Mouse (Mus musculus) liver, embryonic 11.5 days (tissue): ENCODE measurements at regions not wholly inside any gene's neighbourhood (a gene's known extent, or its start where the extent isn't known, plus 50 kb on each side); places are given as distances from the start of the nearest gene placed in this dataset.

Experiments
- ATAC-seq: fragments of 200-750 bp; cut with Nextera tagmentation; replicated peaks from 2 replicates; pipeline ENCODE4 v1.8.0; 2017; ENCODE audit warnings: moderate number of reproducible peaks, mild to moderate bottlenecking, moderate TSS enrichment, moderate library complexity; ENCODE audit not compliant: low FRiP score
- DNase-seq: peaks from one replicate; pipeline ENCODE4 v3.0.0-alpha.2; 2017; ENCODE audit warnings: low spot score
- H3K27ac ChIP-seq: fragments of 300-500 bp; sonication (generic); 2 replicates; pipeline ENCODE4 v1.5.1; 2014; ENCODE audit warnings: mild to moderate bottlenecking, low read depth, low read length, control low read depth
- H3K27me3 ChIP-seq: fragments of 300-500 bp; sonication (generic); replicated peaks from 2 replicates; pipeline ENCODE4 v1.6.1; 2014; ENCODE audit warnings: low read length, mixed read lengths; ENCODE audit not compliant: control insufficient read depth, insufficient read depth
- H3K36me3 ChIP-seq: fragments of 300-500 bp; sonication (generic); 2 replicates; pipeline ENCODE4 v1.6.1; 2014; ENCODE audit warnings: mild to moderate bottlenecking, low read length, moderate library complexity, mixed read lengths; ENCODE audit not compliant: control insufficient read depth, insufficient read depth
- H3K4me1 ChIP-seq: fragments of 300-500 bp; sonication (generic); replicated peaks from 2 replicates; pipeline ENCODE4 v1.6.1; 2014; ENCODE audit warnings: low read length, mixed read lengths; ENCODE audit not compliant: control insufficient read depth, insufficient read depth
- H3K4me2 ChIP-seq: fragments of 300-500 bp; sonication (generic); 2 replicates; pipeline ENCODE4 v1.6.1; 2014; ENCODE audit warnings: mild to moderate bottlenecking, control low read depth, moderate library complexity
- H3K4me3 ChIP-seq: fragments of 300-500 bp; sonication (generic); 2 replicates; pipeline ENCODE4 v1.5.1; 2014; ENCODE audit warnings: low read depth, low read length, control low read depth
- H3K9ac ChIP-seq: fragments of 300-500 bp; sonication (generic); 2 replicates; pipeline ENCODE4 v1.6.1; 2014; ENCODE audit warnings: low read depth, low read length, control low read depth
- H3K9me3 ChIP-seq: fragments of 300-500 bp; sonication (generic); 2 replicates; pipeline ENCODE4 v1.6.1; 2016; ENCODE audit warnings: low read length, inconsistent platforms, mixed read lengths; ENCODE audit not compliant: control insufficient read depth
- WGBS: fragments of 180-500 bp; shearing (Covaris S2); extraction: QIAGEN DNeasy Blood & Tissue Kit; methylation state at CpG from one replicate; pipeline ENCODE4 v1.1.7; 2014; 5-methylcytosine and 5-hydroxymethylcytosine counted together

DNA sequence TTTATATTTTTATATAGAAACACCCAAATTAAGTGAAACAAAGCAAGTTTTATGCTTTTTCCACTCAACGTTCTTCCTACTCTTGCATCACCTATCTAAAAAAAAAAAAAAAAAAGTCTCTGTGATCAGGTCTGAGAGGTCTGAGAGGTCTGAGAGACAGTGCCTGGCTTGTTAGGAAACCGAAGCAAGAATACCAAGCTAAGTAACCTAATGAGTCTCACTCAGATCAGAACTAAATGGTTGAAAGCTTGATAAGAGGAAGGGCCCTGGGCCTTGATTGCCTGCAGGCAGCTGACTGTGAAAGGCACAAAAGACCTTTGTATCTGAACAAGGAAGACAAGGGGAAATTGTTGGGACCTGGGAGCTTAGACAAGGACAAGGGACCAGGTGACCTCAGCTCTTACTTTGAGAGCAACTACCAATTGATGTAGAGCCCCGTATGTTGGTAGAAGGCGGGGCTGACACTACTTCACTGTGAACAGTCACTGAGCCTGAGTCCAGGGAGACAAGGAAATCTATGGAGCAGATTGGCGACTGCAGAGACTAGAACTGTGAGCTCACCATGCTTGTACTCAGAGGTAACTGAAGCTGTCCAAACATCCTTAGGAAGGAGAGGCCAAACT, 362.8 kb upstream of the Lrrc3b start:
- Histone ChIP-seq H3K36me3 (no peaks in the 10 kb centered on the region), H3K27ac (no peak overlapping the region), H3K4me2 (no peak overlapping the region), H3K27me3 (no peaks in the 10 kb centered on the region), H3K4me3 (no peak overlapping the region), H3K9me3 (no peaks in the 10 kb centered on the region), H3K9ac (no peak overlapping the region), H3K4me1 (no peaks in the 10 kb centered on the region)
- ATAC-seq (no peak), DNase-seq (no peak)
- 70% methylated on average over 5 of the region's 5 CpGs for WGBS

DNA sequence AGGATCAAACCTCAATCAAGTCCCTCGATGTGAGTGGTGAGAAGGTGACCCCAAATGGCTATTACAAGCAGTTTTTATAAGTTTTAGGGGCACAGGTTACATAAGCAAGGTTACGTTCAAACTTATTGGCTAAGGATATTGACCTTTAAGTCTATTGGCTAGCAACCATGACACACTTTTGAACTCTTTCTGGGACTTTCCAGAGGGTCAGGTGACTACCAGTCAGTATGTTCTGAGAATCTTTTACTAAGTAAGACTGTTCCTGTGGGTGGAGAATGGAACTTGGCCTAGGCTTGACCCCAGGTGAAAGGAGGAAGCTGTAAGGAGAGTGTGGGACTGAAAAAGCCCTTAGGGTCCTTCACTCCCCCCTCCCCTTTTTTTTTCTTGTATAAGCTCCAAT, 370.3 kb upstream of the Lrrc3b start:
- no peak overlapping the region for H3K4me2 ChIP-seq
- no peak overlapping the region for H3K4me3 ChIP-seq
- no peak overlapping the region for H3K9ac ChIP-seq
- ATAC-seq (no peak), DNase-seq (no peak)
- H3K4me1 ChIP-seq = no peaks in the 10 kb centered on the region
- H3K27ac ChIP-seq = no peak overlapping the region
- WGBS = 65% methylated on average over 2 of the region's 2 CpGs
- H3K27me3 ChIP-seq = no peaks in the 10 kb centered on the region
- H3K9me3 ChIP-seq = no peaks in the 10 kb centered on the region
- no peaks in the 10 kb centered on the region for H3K36me3 ChIP-seq

DNA sequence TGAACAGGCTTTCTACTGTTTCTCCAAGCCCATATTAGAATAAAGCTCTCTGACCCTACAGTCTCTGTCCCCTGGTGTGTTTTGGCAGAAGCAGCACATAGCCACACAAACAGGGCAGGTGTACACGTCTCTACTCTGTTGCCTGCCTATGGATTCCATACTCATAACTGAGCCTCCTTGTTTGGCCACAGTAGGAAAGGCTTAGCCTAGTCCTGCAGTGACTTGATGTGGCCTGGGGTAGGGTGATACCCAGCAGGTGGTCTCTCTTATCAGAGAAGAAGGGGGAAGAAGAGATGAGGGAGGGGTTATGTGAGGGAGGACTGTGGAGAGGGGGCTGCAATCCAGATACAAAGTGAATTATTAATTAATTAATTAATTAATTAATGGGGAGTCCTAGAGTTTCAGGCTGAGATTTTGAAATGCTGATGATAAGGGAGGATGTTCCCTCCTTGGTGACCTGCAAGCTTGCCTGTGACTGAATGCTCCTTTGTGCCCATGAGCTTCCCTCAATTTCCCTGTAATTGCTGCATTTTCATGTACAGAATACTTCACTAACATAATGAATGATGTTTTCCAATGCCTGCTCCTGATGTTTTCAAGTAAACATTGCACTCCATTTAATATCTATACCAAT, 402.7 kb upstream of the Lrrc3b start:
- H3K4me1 ChIP-seq = no peaks in the 10 kb centered on the region
- H3K9me3 ChIP-seq = no peaks in the 10 kb centered on the region
- WGBS = 70% methylated on average over 1 of the region's 1 CpGs
- H3K4me2 ChIP-seq = no peak overlapping the region
- H3K27ac ChIP-seq = no peak overlapping the region
- ATAC-seq (no peak), DNase-seq (no peak)
- H3K36me3 ChIP-seq = no peaks in the 10 kb centered on the region
- H3K27me3 ChIP-seq = no peaks in the 10 kb centered on the region
- H3K4me3 ChIP-seq = no peak overlapping the region
- H3K9ac ChIP-seq = no peak overlapping the region

DNA sequence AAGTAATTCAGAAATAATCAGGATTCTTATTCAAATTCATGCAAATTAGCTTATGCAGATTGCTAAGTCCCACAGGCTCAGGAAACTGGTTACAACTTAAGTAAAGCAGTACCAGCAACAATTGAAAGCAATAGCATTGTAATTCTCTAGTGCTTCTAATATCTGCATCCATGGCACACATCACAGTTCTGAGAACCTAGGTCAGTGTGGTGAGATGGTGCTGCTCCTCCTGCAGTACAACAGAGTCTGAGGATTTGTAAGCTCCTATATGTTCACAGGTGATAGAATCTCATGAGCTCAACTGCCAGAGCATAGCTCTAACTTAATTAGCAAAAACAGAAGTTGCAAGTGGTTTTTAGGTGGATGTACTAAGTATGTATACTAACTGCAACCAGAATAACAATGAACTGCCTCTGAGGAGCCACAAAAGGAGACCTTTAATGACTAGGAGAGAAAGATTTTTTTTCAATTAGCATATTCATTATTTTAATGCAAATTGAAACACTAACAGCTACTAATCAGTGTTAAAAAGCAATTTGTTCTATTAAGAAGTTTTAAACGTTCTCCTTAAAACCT, 403.3 kb upstream of the Lrrc3b start:
- WGBS = 44% methylated on average over 1 of the region's 1 CpGs

DNA sequence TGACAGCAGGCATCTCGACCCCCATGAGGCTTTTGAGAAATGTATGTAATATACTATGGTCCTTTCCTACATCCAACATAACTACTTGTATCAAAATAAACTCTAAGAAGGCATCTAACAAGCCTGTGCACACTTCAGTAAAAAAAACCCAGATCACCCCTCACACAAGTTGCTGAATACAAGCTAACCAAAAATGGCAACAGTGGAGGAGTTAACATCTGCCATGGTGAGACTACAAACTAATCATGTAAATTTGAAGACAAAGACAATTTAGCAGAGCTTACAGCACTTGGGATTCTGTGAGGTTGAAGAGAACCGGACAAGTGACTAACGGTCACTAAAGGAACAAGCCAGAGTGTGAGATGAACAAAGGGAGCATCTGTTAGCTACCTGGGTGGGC, 380.6 kb upstream of the Ngly1 start:
- 70% methylated on average over 3 of the region's 3 CpGs for WGBS
- Histone ChIP-seq H3K27me3 (no peaks in the 10 kb centered on the region), H3K4me1 (no peaks in the 10 kb centered on the region)

More for the DNA sequence above, 403.3 kb upstream of the Lrrc3b start:
- no peaks in the 10 kb centered on the region for H3K27me3 ChIP-seq
- no peaks in the 10 kb centered on the region for H3K9me3 ChIP-seq
- no peak overlapping the region for H3K4me2 ChIP-seq
- no peaks in the 10 kb centered on the region for H3K36me3 ChIP-seq
- H3K4me3 ChIP-seq = no peak overlapping the region
- ATAC-seq = no peak
- no peak for DNase-seq
- H3K4me1 ChIP-seq = no peaks in the 10 kb centered on the region
- H3K9ac ChIP-seq = no peak overlapping the region
- H3K27ac ChIP-seq = no peak overlapping the region

DNA sequence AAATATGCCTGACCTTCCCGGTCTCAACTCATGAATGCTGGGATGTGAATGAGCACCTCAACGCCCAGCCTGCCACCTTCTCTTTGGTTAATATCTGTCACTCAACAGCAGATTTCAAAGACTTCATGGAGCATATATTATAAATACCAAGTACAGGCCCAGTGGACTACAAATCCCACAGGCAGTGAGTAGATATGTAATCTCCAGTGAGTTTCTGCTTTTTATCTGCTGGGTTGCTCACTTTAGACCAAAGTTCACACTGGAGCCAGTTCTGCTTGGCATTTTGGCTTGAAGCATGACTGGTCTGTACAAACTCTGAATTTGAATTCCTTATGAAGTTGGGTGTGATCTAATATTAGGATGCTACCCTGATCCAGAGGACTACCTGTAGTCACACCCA, 377.1 kb upstream of the Ngly1 start:
- no peaks in the 10 kb centered on the region for H3K4me1 ChIP-seq
- H3K4me3 ChIP-seq = no peak overlapping the region
- no peaks in the 10 kb centered on the region for H3K9me3 ChIP-seq
- no peaks in the 10 kb centered on the region for H3K36me3 ChIP-seq
- H3K9ac ChIP-seq = no peak overlapping the region
- 76% methylated on average over 2 of the region's 2 CpGs for WGBS
- no peaks in the 10 kb centered on the region for H3K27me3 ChIP-seq
- no peak for DNase-seq
- H3K27ac ChIP-seq = no peak overlapping the region
- H3K4me2 ChIP-seq = no peak overlapping the region
- ATAC-seq = no peak

More for the DNA sequence above, 380.6 kb upstream of the Ngly1 start:
- DNase-seq (no peak), ATAC-seq (no peak)
- H3K36me3 ChIP-seq = no peaks in the 10 kb centered on the region
- H3K4me2 ChIP-seq = no peak overlapping the region
- H3K27ac ChIP-seq = no peak overlapping the region
- H3K9ac ChIP-seq = no peak overlapping the region
- no peak overlapping the region for H3K4me3 ChIP-seq
- H3K9me3 ChIP-seq = no peaks in the 10 kb centered on the region

DNA sequence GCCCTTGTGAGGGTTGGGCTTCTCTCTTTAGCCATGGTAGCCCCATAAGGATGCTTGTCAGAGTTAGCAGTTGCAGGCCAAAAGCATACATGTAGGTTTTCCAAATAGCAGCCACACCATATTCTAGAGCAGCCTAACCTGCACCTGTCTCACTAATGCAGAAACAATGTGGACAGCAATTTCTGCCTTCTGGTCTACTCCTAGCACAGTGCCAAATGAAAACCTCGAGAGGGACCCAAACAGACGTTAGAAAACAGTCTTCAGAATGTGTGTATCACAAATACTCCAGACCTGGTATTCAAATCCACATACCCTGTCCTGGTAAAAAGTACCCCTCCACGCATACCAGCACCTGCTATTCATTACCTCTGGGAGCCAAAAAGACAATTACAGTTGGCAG, 368.9 kb upstream of the Ngly1 start:
- no peak overlapping the region for H3K4me3 ChIP-seq
- ATAC-seq (no peak), DNase-seq (no peak)
- WGBS = 71% methylated on average over 3 of the region's 3 CpGs
- no peaks in the 10 kb centered on the region for H3K4me1 ChIP-seq
- no peaks in the 10 kb centered on the region for H3K36me3 ChIP-seq
- no peaks in the 10 kb centered on the region for H3K9me3 ChIP-seq
- no peaks in the 10 kb centered on the region for H3K27me3 ChIP-seq
- H3K9ac ChIP-seq = no peak overlapping the region
- H3K4me2 ChIP-seq = no peak overlapping the region
- H3K27ac ChIP-seq = no peak overlapping the region

- no peak overlapping the region for H3K9ac ChIP-seq
- WGBS = 28% methylated on average over 1 of the region's 1 CpGs
- no peak for DNase-seq
Observed at GRCm38 (mm10) chr14:15881284-15881683, 367.8 kb upstream of the Ngly1 start.

More at GRCm38 (mm10) chr14:15881284-15881683, 367.8 kb upstream of the Ngly1 start:
- Histone ChIP-seq H3K9me3 (no peaks in the 10 kb centered on the region), H3K36me3 (no peaks in the 10 kb centered on the region), H3K4me1 (no peaks in the 10 kb centered on the region), H3K4me3 (no peak overlapping the region), H3K27me3 (no peaks in the 10 kb centered on the region), H3K27ac (no peak overlapping the region), H3K4me2 (no peak overlapping the region)
- ATAC-seq = no peak
